ENCODE assay signal across 8 mouse cellular contexts in the genomic region with DNA sequence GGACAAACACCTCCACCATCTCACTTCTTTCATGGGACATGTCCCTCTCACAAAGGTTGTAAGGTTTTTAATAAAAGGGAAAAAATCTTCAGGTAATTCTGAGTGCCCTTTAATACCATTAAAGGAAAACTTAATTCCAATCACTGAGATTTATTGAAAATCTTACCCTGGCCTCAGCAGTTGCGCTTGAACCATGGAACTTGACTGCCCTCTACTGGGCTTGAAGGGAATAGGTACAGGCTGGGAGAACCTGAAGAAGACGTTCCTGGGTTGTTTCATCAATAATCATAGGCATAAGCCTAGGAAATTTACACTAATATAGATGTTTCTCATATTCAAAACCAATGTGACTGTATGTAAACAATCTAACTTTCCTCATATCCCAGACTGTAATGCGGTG.
DNase-seq lines count a peak whose midpoint lies in the region; ATAC-seq and TF ChIP-seq lines count a peak whose summit lies in the region.

No protein-coding gene starts in this region.

- H3K36me3 ChIP-seq in kidney, adult 2 months (ENCODE audit: control insufficient read depth, insufficient read depth, low read length): no peaks in the 10 kb centered on the region
- H3K36me3 ChIP-seq in kidney, embryonic 15.5 days: no peaks in the 10 kb centered on the region
- H3K36me3 ChIP-seq in hindbrain, postnatal 0 days (ENCODE audit: insufficient read depth, low read length): no peaks in the 10 kb centered on the region
- no peaks in the 10 kb centered on the region for H3K36me3 ChIP-seq in thymus, adult 2 months (ENCODE audit: control insufficient read depth, insufficient read depth, low read length)

- no peak overlapping the region for H3K27ac ChIP-seq in kidney, adult 2 months (ENCODE audit: insufficient read depth, low read depth, low read length)
- H3K27ac ChIP-seq in kidney, embryonic 15.5 days: no peak overlapping the region
- no peak overlapping the region for H3K27ac ChIP-seq in embryonic fibroblast, embryonic 13.5 days (ENCODE audit: insufficient read depth, low read length)
- no peak overlapping the region for H3K27ac ChIP-seq in hindbrain, postnatal 0 days
- H3K27ac ChIP-seq in thymus, adult 2 months (ENCODE audit: control insufficient read depth, insufficient read depth, low read length): no peak overlapping the region

- no peaks in the 10 kb centered on the region for H3K4me1 ChIP-seq in kidney, adult 2 months (ENCODE audit: control insufficient read depth, insufficient read depth, low read length)
- H3K4me1 ChIP-seq in kidney, embryonic 15.5 days: peaks cover 13% of the 10 kb centered on the region
- no peaks in the 10 kb centered on the region for H3K4me1 ChIP-seq in embryonic fibroblast, embryonic 13.5 days (ENCODE audit: control insufficient read depth, insufficient read depth, low read length)
- 0 out of 2 replicates have a peak, but pooled peaks cover 4% of the 10 kb centered on the region for H3K4me1 ChIP-seq in hindbrain, postnatal 0 days (ENCODE audit: insufficient read depth, low read length)
- H3K4me1 ChIP-seq in thymus, adult 2 months (replicated peaks; ENCODE audit: control insufficient read depth, insufficient read depth, low read length): no peaks in the 10 kb centered on the region

- no peak for ATAC-seq in kidney, embryonic 15.5 days (replicated peaks; ENCODE audit: low FRiP score)
- ATAC-seq in hindbrain, postnatal 0 days: peak; percentile 45; the same call in 1 of the 2 replicates
- peak; percentile 77 for ATAC-seq in neutrophil, adult 5-6 weeks (ENCODE audit: extremely low read depth, insufficient number of reproducible peaks, low FRiP score, poor library complexity, severe bottlenecking)

- H3K4me3 ChIP-seq in kidney, adult 2 months (ENCODE audit: insufficient read depth, low read depth, low read length): no peak overlapping the region
- no peak overlapping the region for H3K4me3 ChIP-seq in kidney, embryonic 15.5 days (replicated peaks)
- H3K4me3 ChIP-seq in embryonic fibroblast, embryonic 13.5 days (ENCODE audit: insufficient read depth, low read length): no peak overlapping the region
- no peak overlapping the region for H3K4me3 ChIP-seq in hindbrain, postnatal 0 days (ENCODE audit: low read length)
- no peak overlapping the region for H3K4me3 ChIP-seq in thymus, adult 2 months (ENCODE audit: control insufficient read depth, insufficient read depth, low read length)

- no peak for TF ChIP-seq POLR2A in kidney, adult 2 months (IDR thresholded peaks at IDR 0.05; ENCODE audit: low read depth, low read length)
- TF ChIP-seq POLR2A in embryonic fibroblast, embryonic 13.5 days (IDR thresholded peaks at IDR 0.05; ENCODE audit: low read depth, low read length): no peak
- TF ChIP-seq POLR2A in thymus, adult 2 months (IDR thresholded peaks at IDR 0.05; ENCODE audit: control insufficient read depth, extremely low read depth, insufficient read depth, low read length, poor library complexity): no peak

- intact Hi-C loops in left cerebral cortex, postnatal 4 days (cut with DNase I): loop anchor here (5.0 kb wide), 3 partner anchors 280 to 1520 kb away; no protein-coding TSS in a partner anchor

- WGBS in kidney, adult 2 months: 21% methylated on average over 3 of the region's 3 CpGs
- 15% methylated on average over 3 of the region's 3 CpGs for WGBS in kidney, embryonic 15.5 days
- WGBS in hindbrain, postnatal 0 days: 17% methylated on average over 3 of the region's 3 CpGs
- WGBS in thymus, adult 2 months: 18% methylated on average over 3 of the region's 3 CpGs

- no peak overlapping the region for H3K9ac ChIP-seq in kidney, embryonic 15.5 days
- H3K9ac ChIP-seq in hindbrain, postnatal 0 days (replicated peaks; ENCODE audit: low read length): no peak overlapping the region

- DNase-seq in kidney, adult 2 months: peak; percentile 66
- peak; percentile 74 for DNase-seq in adrenal gland, postnatal 14 days
- peak; percentile 85 for DNase-seq in hindbrain, postnatal 0 days (ENCODE audit: low spot score)
- peak; percentile 51 for DNase-seq in left cerebral cortex, postnatal 4 days
- DNase-seq in thymus, adult 2 months: no peak

- H3K27me3 ChIP-seq in kidney, adult 2 months (replicated peaks; ENCODE audit: control insufficient read depth, insufficient read depth, low read length): no peaks in the 10 kb centered on the region
- no peaks in the 10 kb centered on the region for H3K27me3 ChIP-seq in kidney, embryonic 15.5 days
- H3K27me3 ChIP-seq in hindbrain, postnatal 0 days (ENCODE audit: insufficient read depth, low read length): no peaks in the 10 kb centered on the region
- H3K27me3 ChIP-seq in thymus, adult 2 months (ENCODE audit: control insufficient read depth, insufficient read depth, low read length): no peaks in the 10 kb centered on the region

- TF ChIP-seq CTCF in kidney, adult 2 months (conservative IDR thresholded peaks at IDR 0.05; ENCODE audit: insufficient read depth, insufficient read length, low read depth, low read length): peak; percentile 84
- peak; percentile 55; the same call in 1 of the 2 replicates for TF ChIP-seq CTCF in embryonic fibroblast, embryonic 13.5 days (IDR thresholded peaks at IDR 0.05; ENCODE audit: borderline replicate concordance, insufficient read depth, low read length)
- peak; percentile 94 for TF ChIP-seq CTCF in hindbrain, postnatal 0 days (IDR thresholded peaks at IDR 0.05; ENCODE audit: low read depth)
- TF ChIP-seq CTCF in thymus, adult 2 months (IDR thresholded peaks at IDR 0.05; ENCODE audit: borderline replicate concordance, control insufficient read depth, extremely low read depth, insufficient read depth, low read length, poor library complexity): no peak

- no peaks in the 10 kb centered on the region for H3K9me3 ChIP-seq in kidney, embryonic 15.5 days (replicated peaks)
- H3K9me3 ChIP-seq in hindbrain, postnatal 0 days (ENCODE audit: low read length): no peaks in the 10 kb centered on the region

- no peak overlapping the region for H3K4me2 ChIP-seq in kidney, embryonic 15.5 days
- H3K4me2 ChIP-seq in hindbrain, postnatal 0 days (ENCODE audit: low read depth, low read length): no peak overlapping the region
